In the genomic region with DNA sequence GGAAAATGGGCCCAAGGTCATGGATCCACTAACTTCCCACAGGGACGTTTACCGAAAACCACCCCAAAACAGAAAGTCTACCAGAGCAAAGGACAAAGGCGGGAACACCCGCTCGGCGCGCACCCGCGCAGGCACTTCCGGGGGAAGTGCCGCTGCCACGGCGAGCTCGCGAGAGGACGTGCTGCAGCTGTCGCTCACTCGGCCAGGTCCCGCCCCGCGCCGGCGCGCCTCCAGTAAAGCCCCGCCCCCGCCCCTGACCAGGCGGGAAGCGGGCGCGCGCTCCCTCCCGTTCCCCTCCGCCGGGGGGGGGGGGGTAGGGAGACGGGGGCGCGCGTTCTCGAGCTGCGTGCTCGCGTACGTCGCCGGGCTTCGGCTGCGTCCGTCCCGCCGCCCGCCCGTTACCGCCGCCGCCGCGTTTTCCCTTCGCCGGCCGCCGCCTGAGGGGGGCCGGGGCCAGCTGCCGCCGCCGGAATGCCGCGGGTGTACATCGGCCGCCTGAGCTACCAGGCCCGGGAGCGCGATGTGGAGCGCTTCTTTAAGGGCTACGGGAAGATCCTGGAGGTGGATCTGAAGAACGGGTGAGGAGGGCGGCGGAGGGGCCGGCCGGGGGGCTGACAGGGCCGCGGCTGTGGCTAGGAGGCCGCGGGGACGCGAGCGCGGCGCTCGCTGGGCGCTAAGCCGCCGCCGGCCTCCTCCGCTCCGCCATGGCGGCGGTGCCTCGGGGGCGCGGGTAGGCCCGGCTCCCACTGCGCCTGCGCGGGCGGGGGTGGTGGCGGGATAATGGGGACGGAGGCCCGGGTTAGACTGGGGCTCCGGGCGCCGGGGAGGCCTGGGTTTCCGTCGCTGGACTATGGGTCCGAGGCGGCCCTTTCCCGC, we compare ENCODE assay signal across 8 mouse cellular contexts. TPM values are rescaled to one million over a fixed set of nuclear protein-coding genes. Genes with fewer than 3 reads are reported as not detected.
A peak's percentile ranks its signal among the peaks of the same experiment; 100 is the strongest.
DNase-seq lines count a peak whose midpoint lies in the region; ATAC-seq and TF ChIP-seq lines count a peak whose summit lies in the region.

Srsf4 (plus strand) TSS at position 325 of the 876 bp plus-strand sequence.

- TF ChIP-seq CTCF in MEL (IDR thresholded peaks at IDR 0.05 in 2 of 3, conservative IDR thresholded peaks at IDR 0.05 in 1 of 3; ENCODE audit: control insufficient read depth in 1 of 3, insufficient read depth in 1 of 3, low read depth in 2 of 3, low read length in 3 of 3, poor library complexity in 1 of 3, severe bottlenecking in 1 of 3) = no peak
- no peak for TF ChIP-seq CTCF in cerebellum, adult 2 months (IDR thresholded peaks at IDR 0.05; ENCODE audit: borderline replicate concordance, insufficient read depth, low read depth, low read length)

- H3K27me3 ChIP-seq in MEL (ENCODE audit: control insufficient read depth in 1 of 2, insufficient read depth in 2 of 2, low read length in 2 of 2) = no peaks in the 10 kb centered on the region
- no peaks in the 10 kb centered on the region for H3K27me3 ChIP-seq in cerebellum, adult 2 months (ENCODE audit: control insufficient read depth, insufficient read depth, low read length)
- H3K27me3 ChIP-seq in lung, embryonic 16.5 days (ENCODE audit: control insufficient read depth, insufficient read depth, low read depth, low read length) = no peaks in the 10 kb centered on the region

- ATAC-seq in hematopoietic stem cell, adult 5-6 weeks (replicated peaks in 1 of 2; ENCODE audit: insufficient read depth in 1 of 2, low FRiP score in 2 of 2, low TSS enrichment in 1 of 2, low read depth in 1 of 2, poor library complexity in 2 of 2, severe bottlenecking in 2 of 2) = peak; percentile 87 to 92
- ATAC-seq in lung, embryonic 16.5 days (ENCODE audit: low read depth) = peak; percentile 97

- peak within 1 kb of the TSS; percentile 98 for H3K27ac ChIP-seq in MEL (ENCODE audit: control insufficient read depth, low read depth, low read length)
- peak within 1 kb of the TSS; percentile 96 for H3K27ac ChIP-seq in cerebellum, adult 2 months (ENCODE audit: insufficient read depth, low read length)
- peak within 1 kb of the TSS; percentile 97 for H3K27ac ChIP-seq in lung, embryonic 16.5 days (ENCODE audit: low read length)

- H3K4me1 ChIP-seq in MEL (ENCODE audit: control insufficient read depth in 1 of 2, insufficient read depth in 2 of 2, low read length in 2 of 2) = peaks cover 12 to 25% of the 10 kb centered on the region in 2 experiments; a peak in 3 of 4 replicates
- no peaks in the 10 kb centered on the region; the same call in 1 of the 2 replicates for H3K4me1 ChIP-seq in cerebellum, adult 2 months (ENCODE audit: control insufficient read depth, insufficient read depth, low read length)
- H3K4me1 ChIP-seq in lung, embryonic 16.5 days (replicated peaks; ENCODE audit: control insufficient read depth, insufficient read depth, low read length) = peaks cover 32% of the 10 kb centered on the region

- peaks cover 55% of the 10 kb centered on the region for H3K79me2 ChIP-seq in MEL (ENCODE audit: control insufficient read depth, insufficient read depth, low read length, poor library complexity)

- DNase-seq in MEL (ENCODE audit: low read depth, low spot score) = peak; percentile 97
- DNase-seq in cerebellum, adult 2 months = peak; percentile 92 to 96
- DNase-seq in forelimb bud, embryonic 11.5 days (ENCODE audit: low read depth, low spot score) = peak; percentile 96
- peak; percentile 48 for DNase-seq in layer of hippocampus, adult 9-10 months (ENCODE audit: low spot score)
- peak; percentile 83 for DNase-seq in ovary, postnatal 10 days (ENCODE audit: low spot score)
- peak; percentile 91 to 94 for DNase-seq in thymus, postnatal 10 days (ENCODE audit: low spot score in 2 of 2)

- no peak for TF ChIP-seq RAD21 in MEL (IDR thresholded peaks at IDR 0.05; ENCODE audit: low read depth, low read length)

- WGBS in cerebellum, adult 2 months = under 1% methylated on average over 104 of the region's 116 CpGs
- under 1% methylated on average over 64 of the region's 116 CpGs for WGBS in lung, embryonic 16.5 days

- H3K4me3 ChIP-seq in MEL (ENCODE audit: control insufficient read depth in 1 of 2, insufficient read depth in 1 of 2, low read depth in 2 of 2, low read length in 2 of 2) = peak within 1 kb of the TSS; percentile 86 to 91
- H3K4me3 ChIP-seq in cerebellum, adult 2 months (replicated peaks; ENCODE audit: insufficient read depth, low read depth, low read length) = peak within 1 kb of the TSS; percentile 73
- H3K4me3 ChIP-seq in lung, embryonic 16.5 days (ENCODE audit: low read length) = peak within 1 kb of the TSS; percentile 74

- H3K36me3 ChIP-seq in MEL (ENCODE audit: control insufficient read depth in 1 of 2, insufficient read depth in 2 of 2, low read length in 2 of 2) = peaks cover under 1 to 38% of the 10 kb centered on the region in 2 experiments; a peak in 3 of 4 replicates
- H3K36me3 ChIP-seq in lung, embryonic 16.5 days (ENCODE audit: control insufficient read depth, insufficient read depth, low read length) = no peaks in the 10 kb centered on the region

- peak; percentile 81 to 93 for TF ChIP-seq POLR2A in MEL (IDR thresholded peaks at IDR 0.05; ENCODE audit: control insufficient read depth in 1 of 2, insufficient read depth in 1 of 2, low read depth in 1 of 2, low read length in 2 of 2, poor library complexity in 1 of 2)
- peak; percentile 98 for TF ChIP-seq POLR2A in cerebellum, adult 2 months (IDR thresholded peaks at IDR 0.05; ENCODE audit: borderline replicate concordance, insufficient read depth, low read length)

- no peak for TF ChIP-seq EP300 in MEL (IDR thresholded peaks at IDR 0.05; ENCODE audit: low read depth in 1 of 2, low read length in 2 of 2)

- H3K9me3 ChIP-seq in MEL (replicated peaks; ENCODE audit: insufficient read depth, low read length) = no peaks in the 10 kb centered on the region
- H3K9me3 ChIP-seq in lung, embryonic 16.5 days (ENCODE audit: control insufficient read depth, low read length) = no peaks in the 10 kb centered on the region

- H3K4me2 ChIP-seq in lung, embryonic 16.5 days (ENCODE audit: low read depth, low read length) = peak within 1 kb of the TSS; percentile 91

- peak within 1 kb of the TSS; percentile 100 for H3K9ac ChIP-seq in MEL (ENCODE audit: control insufficient read depth, low read depth, low read length, poor library complexity, severe bottlenecking)
- H3K9ac ChIP-seq in lung, embryonic 16.5 days (ENCODE audit: low read length) = peak within 1 kb of the TSS; percentile 98

TF ChIP-seq in MEL, 35 proteins besides CTCF, POLR2A, EP300 and RAD21 (continues in another document):
- no peak for TF ChIP-seq GABPA (IDR thresholded peaks at IDR 0.05; ENCODE audit: low read depth, low read length)
- no peak; the same call in 1 of the 2 replicates for TF ChIP-seq MXI1 (IDR thresholded peaks at IDR 0.05; ENCODE audit: low read depth, low read length)
- no peak; the same call in none of the 2 replicates for TF ChIP-seq MAX (IDR thresholded peaks at IDR 0.05; ENCODE audit: low read length)
- peak; percentile 92 for TF ChIP-seq ELF1 (IDR thresholded peaks at IDR 0.05; ENCODE audit: low read depth, low read length)
- TF ChIP-seq ZKSCAN1 (IDR thresholded peaks at IDR 0.05; ENCODE audit: low read depth, low read length) = no peak
- TF ChIP-seq POLR2AphosphoS2 (IDR thresholded peaks at IDR 0.05; ENCODE audit: low read length) = peak; percentile 96
- peak; percentile 64 for TF ChIP-seq SIN3A (IDR thresholded peaks at IDR 0.05; ENCODE audit: low read length)
- no peak for TF ChIP-seq MYB (IDR thresholded peaks at IDR 0.05; ENCODE audit: low read depth, low read length)
- no peak for TF ChIP-seq ZC3H11A (IDR thresholded peaks at IDR 0.05; ENCODE audit: low read depth, low read length)
- TF ChIP-seq HCFC1 (IDR thresholded peaks at IDR 0.05; ENCODE audit: low read depth, low read length) = peak; percentile 85
- peak; percentile 39; the same call in 1 of the 2 replicates for TF ChIP-seq ETS1 (IDR thresholded peaks at IDR 0.05; ENCODE audit: low read depth, low read length)
- peak; percentile 94 for TF ChIP-seq TBP (IDR thresholded peaks at IDR 0.05; ENCODE audit: low read depth, low read length)
- TF ChIP-seq CHD1 (IDR thresholded peaks at IDR 0.05; ENCODE audit: low read depth, low read length) = 0 out of 2 replicates have a peak, but pooled peaks have one; percentile 14
- peak; percentile 73 for TF ChIP-seq TCF12 (IDR thresholded peaks at IDR 0.05; ENCODE audit: low read depth, low read length)
- TF ChIP-seq TAL1 (IDR thresholded peaks at IDR 0.05; ENCODE audit: low read length) = no peak
- TF ChIP-seq POLR2AphosphoS5 (IDR thresholded peaks at IDR 0.05; ENCODE audit: borderline replicate concordance, low read depth, low read length) = no peak
- TF ChIP-seq USF1 (IDR thresholded peaks at IDR 0.05; ENCODE audit: low read depth, low read length) = no peak
- peak; percentile 57; the same call in 1 of the 2 replicates for TF ChIP-seq KAT2A (conservative IDR thresholded peaks at IDR 0.05; ENCODE audit: low read depth, low read length)
- no peak for TF ChIP-seq USF2 (IDR thresholded peaks at IDR 0.05; ENCODE audit: borderline replicate concordance in 1 of 2, insufficient read depth in 1 of 2, low read depth in 1 of 2, low read length in 2 of 2)
- TF ChIP-seq MEF2A (IDR thresholded peaks at IDR 0.05; ENCODE audit: extremely low read depth, insufficient replicate concordance, low read depth, low read length, poor library complexity, severe bottlenecking) = no peak
- TF ChIP-seq JUND (IDR thresholded peaks at IDR 0.05; ENCODE audit: low read depth, low read length) = no peak
- no peak for TF ChIP-seq RCOR1 (IDR thresholded peaks at IDR 0.05; ENCODE audit: low read depth, low read length)
- 0 out of 2 replicates have a peak, but pooled peaks have one; percentile 0 for TF ChIP-seq MYC (IDR thresholded peaks at IDR 0.05; ENCODE audit: low read depth, low read length)
- no peak for TF ChIP-seq MAFK (IDR thresholded peaks at IDR 0.05; ENCODE audit: borderline replicate concordance, low read depth, low read length)
- peak; percentile 98 for TF ChIP-seq NELFE (IDR thresholded peaks at IDR 0.05; ENCODE audit: low read depth, low read length)
- TF ChIP-seq MAZ (IDR thresholded peaks at IDR 0.05; ENCODE audit: low read depth, low read length) = peak; percentile 89; the same call in 1 of the 2 replicates
- peak; percentile 86 for TF ChIP-seq NRF1 (IDR thresholded peaks at IDR 0.05; ENCODE audit: insufficient read depth, low read depth, low read length, poor library complexity, severe bottlenecking)

RNA-seq across cellular contexts. Expression of gene Srsf4, which starts in this region (rescaled TPM):
- total RNA-seq in MEL (2012; rRNA removed) = 53.7 and 60.2 TPM in 2 replicates
- polyA plus RNA-seq in MEL (2012; ENCODE audit: insufficient read depth in 1 of 2, insufficient read length in 2 of 2, low read depth in 1 of 2, low replicate concordance in 2 of 2, missing spikeins in 1 of 2) = 100 to 1,000 TPM in 1 of 2 experiments, not detected in 1; 163 TPM
- 77.6 and 81.9 TPM in 2 replicates for polyA plus RNA-seq in cerebellum, adult 2 months (2012; rRNA removed)
- 66.5 and 97.5 TPM in 2 replicates for total RNA-seq in hematopoietic stem cell, adult 5-6 weeks (2017)
- polyA plus RNA-seq in lung, embryonic 16.5 days (2015; fragmentation: Nextera tagmentation; extraction: Ambion mirVana) = 96.8 and 108 TPM in 2 replicates

Comparison
In these comparisons a context has a peak if more than half of its experiments do, and no peak if none do; other contexts are left out.
1. Peak in every context shown above with its lines: DNase-seq, ATAC-seq, H3K4me3 ChIP-seq and H3K27ac ChIP-seq.